Mouse (Mus musculus): ENCODE results near the gene Ankib1.
"Not testable (repeated sequence)": the region's sequence is repeated elsewhere in the genome, so short reads cannot be mapped to it uniquely, and the experiment has no call there.

Gene Ankib1

DNA sequence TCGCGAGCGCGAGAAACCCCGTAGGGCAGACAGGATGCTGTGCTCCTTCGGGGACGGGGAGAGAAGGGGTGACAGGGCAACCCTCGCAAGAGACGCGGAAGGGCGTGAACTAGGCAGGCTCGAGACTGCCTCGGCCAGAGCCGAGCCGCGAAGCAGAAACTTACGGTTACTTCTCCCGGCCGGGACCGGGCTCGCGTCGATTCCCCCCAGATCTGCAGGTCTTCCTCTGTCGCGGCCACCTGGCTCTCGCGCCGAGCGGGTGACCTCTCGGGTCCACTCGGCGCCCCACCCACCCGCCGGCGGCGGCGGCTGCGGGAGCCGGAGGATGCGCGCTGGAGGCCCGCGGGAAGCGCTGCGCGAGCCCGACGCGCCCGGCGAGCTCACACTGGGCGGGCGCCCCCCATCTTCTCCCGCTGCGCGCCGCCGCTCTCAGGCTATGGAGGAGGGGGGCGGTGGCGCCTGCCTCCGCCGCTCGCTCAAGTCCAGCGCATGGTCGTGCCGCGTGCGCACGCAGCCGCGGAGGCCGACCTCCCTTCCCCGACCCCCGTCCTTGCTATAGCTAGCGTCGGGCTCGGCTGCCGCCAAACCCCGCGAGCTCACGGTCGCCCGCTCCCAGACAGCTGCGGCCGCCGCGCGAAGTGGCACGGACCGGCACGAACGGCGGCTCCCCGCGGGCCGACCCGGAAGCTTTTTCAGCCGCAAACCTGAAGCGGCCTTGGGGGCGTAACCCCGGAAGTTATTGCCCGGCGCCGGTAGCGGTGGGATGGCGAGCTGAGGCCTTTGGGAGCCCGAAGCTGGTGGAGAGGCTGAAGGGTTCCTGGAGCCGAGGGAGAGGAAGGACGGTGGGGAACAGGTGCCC lies at the start of gene Ankib1, which contains the start of gene Krit1:
Gene Ankib1 (minus strand): TSS at position 493 of the 859 bp plus-strand sequence.
Gene Krit1 (plus strand): TSS at position 752 of the 859 bp plus-strand sequence.
- DNase-seq: peak; percentile 91 to 92

DNA sequence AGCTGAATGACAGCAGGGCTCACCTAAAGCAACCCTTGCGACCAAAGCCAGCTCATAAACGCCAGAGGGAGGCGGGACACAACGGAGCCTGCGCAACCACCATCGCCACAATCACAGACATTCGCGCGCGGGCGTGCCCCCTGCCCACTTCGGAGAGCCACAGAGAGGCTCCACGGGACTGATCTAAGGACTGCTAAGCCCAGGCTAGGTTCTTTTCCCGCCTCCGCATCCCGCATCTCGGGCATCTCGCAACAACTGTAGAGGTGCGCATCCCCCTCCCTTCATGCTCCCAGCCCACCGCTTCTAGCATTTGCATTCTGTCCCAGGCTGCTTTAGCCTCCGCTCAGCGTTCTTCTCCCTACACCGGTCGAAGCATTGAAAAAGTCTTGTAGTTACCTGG lies 42.3 kb upstream of the Ankib1 start, which contains the start of gene Lrrd1:
Gene Lrrd1 (plus strand): TSS at position 148 of the 400 bp plus-strand sequence.
- no peak for DNase-seq

GRCm38 (mm10) chr5:3834107-3834506 lies 31.4 kb upstream of the Ankib1 start:
- DNase-seq: no peak

GRCm38 (mm10) chr5:3808472-3808871 lies 5.7 kb upstream of the Ankib1 start:
- no peak for DNase-seq

GRCm38 (mm10) chr5:3803292-3804165 lies 804 bp upstream of the Ankib1 start:
- no peak for DNase-seq

- no peak for DNase-seq
Measured at GRCm38 (mm10) chr5:3801672-3802432, 873 bp downstream of the Ankib1 start.

DNA sequence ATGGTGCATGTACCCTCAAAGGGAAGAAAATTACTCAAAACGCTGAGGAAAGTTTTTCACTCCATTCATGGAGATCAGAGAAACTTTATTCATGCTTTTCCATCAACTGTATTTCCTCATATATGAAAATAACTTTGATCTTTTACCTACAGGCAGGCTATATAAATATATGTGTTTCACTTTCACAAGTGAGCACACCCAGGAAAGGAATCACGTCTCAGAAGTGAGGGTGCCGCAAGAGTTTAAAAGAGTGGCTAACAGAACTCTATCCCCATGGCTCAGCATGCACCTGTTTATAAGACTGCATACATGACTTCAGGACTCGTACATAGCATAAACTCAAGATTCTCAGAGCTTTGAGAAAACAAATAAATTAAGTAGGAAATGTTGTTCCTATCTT lies 1.8 kb downstream of the Ankib1 start:
- DNase-seq: no peak

DNA sequence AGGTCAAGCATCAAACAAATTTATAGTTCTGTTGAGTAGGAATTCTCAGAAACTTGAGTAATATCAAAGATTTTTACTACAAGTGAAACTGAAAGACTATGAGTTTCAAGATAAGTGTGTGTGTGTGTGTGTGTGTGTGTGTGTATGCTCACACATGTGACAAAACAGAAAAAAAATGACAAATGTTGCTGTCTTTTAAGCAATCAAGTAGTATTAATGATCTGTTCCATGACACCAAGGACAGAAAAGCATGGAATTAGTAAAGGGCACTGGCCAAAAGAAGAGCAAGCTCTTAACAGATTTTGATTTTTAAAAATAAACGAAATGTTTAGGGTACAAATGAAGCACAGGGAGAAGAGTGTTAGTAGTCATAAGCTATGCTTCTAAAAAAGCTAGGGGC lies 2.7 kb downstream of the Ankib1 start:
- no peak for DNase-seq

DNA sequence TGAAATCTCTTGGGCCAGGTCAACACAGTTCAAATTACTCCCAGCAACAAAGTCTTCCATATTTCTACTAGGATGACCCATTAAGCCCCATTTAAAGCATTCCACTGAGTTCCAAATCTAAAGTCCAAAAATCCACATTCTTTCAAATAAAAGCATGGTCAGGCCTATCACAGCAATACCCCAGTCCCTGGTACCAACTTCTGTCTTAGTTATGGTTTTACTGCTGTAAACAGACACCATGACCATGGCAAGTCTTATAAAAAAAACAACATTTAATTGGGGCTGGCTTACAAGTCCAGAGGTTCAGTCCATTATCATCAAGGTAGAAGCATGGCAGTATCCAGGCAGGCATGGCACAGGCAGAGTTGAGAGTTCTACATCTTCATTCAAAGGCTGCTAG lies 4.1 kb downstream of the Ankib1 start:
- DNase-seq: not testable (repeated sequence)

- not testable (repeated sequence) for DNase-seq
Measured at GRCm38 (mm10) chr5:3797101-3797500, 5.6 kb downstream of the Ankib1 start.

DNA sequence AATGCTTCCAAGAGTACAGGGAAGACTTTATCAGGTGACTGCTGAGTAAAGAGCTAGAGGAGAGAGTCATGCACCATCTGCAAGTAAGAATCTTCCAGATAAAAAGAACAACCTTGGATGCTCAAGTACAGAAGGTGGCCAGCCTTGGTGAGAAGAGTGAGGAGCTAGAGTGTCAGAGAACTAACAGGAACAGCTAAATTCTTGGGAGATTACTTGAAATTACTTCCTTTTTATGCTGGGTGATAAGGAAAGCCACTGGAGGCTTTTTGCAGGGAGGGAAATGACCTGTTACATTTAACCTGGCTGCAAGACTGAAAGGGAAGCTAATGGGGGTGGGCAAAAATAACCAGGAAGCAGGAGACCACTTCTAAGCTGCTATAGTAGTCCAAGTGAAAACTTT lies 11.7 kb downstream of the Ankib1 start:
- no peak for DNase-seq

DNA sequence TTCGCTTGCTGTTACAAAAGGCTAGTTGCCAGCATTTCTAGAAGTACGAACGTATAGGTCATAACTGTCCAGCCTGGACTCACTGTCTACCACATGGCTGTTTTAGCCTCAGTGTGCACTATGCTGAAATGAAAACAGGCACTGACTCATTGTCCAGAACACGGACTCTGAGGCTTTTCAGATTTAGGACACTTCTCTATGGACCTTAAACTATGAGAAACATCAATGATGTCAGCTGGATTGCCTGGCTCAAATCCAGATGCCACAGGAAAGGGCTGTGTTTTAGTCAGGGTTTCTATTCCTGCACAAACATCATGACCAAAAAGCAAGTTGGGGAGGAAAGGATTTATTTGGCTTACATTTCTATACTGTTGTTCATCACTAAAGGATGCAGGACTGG lies 15.2 kb downstream of the Ankib1 start:
- no peak for DNase-seq

DNA sequence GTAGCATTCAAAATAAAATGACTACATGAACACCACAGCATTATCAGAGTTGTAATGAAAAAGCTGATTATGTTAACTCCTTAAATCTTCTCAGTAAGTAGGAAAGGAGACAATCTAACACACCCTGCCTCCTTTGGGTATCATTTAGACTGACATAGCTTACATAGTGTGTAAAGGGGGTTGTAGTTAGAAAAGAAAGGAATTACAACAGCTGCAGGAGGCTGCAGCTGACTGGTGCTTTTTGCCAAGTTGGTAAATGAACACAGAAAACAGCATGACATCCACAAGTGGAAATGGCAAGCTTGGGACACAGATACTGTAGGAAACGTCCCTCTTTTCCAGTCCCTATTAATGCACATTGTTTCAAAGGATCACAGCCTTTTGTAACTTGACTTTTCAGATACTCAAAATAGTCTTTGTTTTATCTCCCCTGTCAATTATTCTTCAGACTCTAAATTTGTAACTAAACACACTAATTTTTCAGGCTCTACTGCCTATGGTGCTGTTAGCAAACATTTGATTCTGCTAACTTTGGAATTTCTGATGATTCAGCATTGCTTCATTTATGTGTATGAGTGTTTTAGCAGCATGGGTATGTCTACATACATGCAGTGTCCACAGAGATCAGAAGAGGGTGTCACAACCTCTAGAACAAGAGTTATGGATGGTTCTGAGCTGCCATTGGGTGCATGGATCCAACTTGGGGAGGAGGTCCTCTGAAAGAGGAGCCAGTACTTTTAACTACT lies 17.8 kb downstream of the Ankib1 start:
- no peak for DNase-seq

DNA sequence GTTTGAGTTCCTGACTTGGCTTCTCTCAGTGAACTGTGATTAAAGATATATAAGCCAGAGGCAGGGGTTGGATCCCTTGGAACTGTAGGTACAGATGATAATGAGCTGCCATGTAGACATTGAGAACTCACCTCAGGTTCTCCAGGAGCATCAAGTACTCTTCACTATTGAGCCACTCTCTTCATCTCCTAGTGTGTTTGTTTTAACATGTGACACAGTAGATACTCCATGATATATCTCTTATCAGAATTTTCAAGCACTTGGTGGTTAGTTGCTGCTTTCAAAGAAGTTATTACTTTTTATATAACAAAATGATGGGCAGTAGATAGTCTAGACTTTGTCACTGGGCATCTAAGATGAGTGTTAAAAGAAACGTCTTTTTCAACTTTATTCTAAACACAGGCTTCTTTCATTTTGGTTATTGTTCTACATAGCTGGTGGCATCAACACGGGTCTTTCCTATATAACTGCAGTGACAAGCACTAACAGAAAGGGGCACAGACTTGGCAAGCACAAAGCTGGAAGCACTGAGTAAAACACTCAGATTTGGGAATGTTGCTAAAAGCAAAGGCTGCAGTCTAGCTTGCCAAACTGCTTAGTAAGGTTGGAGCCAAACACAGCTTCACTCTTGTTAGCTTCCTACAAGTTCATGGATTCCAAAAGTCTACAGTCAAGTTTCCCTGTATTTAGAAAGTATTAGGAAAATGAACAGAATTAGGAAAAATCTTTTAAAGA lies 18.6 kb downstream of the Ankib1 start:
- DNase-seq: no peak

- no peak for DNase-seq
Measured at GRCm38 (mm10) chr5:3782670-3783069, 20.1 kb downstream of the Ankib1 start.

GRCm38 (mm10) chr5:3772017-3772416 lies 30.7 kb downstream of the Ankib1 start:
- no peak for DNase-seq

DNA sequence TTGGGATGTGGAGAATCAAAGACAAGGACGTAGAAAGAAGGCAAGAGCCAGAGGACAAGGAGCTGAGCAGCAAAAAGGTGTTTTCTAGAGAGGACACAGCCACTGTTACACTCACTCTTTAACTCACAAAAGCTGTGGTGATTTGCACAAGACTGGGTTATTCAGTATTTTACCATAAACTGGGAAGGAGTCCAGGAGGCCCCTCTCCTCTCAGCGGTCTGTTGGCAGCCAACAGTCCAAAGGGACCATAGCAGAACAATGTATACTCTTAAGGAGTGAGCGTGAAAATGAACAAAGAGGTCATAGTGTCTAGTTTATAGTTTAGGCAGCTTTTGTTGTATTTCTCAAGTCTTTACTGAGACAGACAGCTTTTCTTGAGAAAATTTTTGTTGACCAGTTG lies 31.2 kb downstream of the Ankib1 start:
- no peak for DNase-seq

- not testable (repeated sequence) for DNase-seq
Measured at GRCm38 (mm10) chr5:3750536-3750935, 52.2 kb downstream of the Ankib1 start.

GRCm38 (mm10) chr5:3732846-3733245 lies 69.9 kb downstream of the Ankib1 start:
- DNase-seq: peak in 1 of 2 experiments; percentile 29

DNA sequence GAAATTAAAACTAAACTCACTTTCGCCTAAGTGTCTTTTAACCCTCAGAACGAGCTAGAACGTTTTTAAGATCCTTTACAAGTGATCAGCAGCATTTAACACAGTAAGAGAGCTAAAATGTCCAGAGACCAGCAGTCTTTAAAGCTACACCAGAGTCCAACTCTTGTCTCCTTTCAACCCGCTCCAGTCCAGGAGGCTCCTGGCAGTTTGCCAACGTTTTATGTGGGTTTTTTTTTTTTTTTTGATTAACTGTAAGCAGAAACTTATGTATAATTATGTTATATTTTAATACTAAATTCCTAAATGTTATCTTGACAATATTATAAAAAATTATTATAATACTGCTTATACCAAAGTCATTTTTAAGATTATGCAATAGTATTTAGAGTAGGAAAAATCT lies 73.9 kb downstream of the Ankib1 start:
- DNase-seq: no peak

- DNase-seq: no peak
Measured at GRCm38 (mm10) chr5:3725491-3725890, 77.2 kb downstream of the Ankib1 start.
